Mouse (Mus musculus) heart, embryonic 16.5 days (tissue): ENCODE results near the gene Gng12. TPM values are rescaled to one million over a fixed set of nuclear protein-coding genes. Genes with fewer than 3 reads are reported as not detected.

Experiments used
- ATAC-seq: fragments of 200-750 bp; cut with Nextera tagmentation; replicated peaks from 2 replicates; pipeline ENCODE4 v1.8.0; 2017; ENCODE audit warnings: moderate number of reproducible peaks; ENCODE audit not compliant: insufficient read depth, low FRiP score; ENCODE audit errors: extremely low read depth
- H3K27ac ChIP-seq: fragments of 300-500 bp; sonication (generic); 2 replicates; pipeline ENCODE4 v1.5.1; 2014; ENCODE audit warnings: mild to moderate bottlenecking, low read length, control low read depth, moderate library complexity
- H3K27me3 ChIP-seq: fragments of 300-500 bp; sonication (generic); 2 replicates; pipeline ENCODE4 v1.6.1; 2014; ENCODE audit warnings: low read length, mixed read lengths; ENCODE audit not compliant: control insufficient read depth, insufficient read depth
- H3K36me3 ChIP-seq: fragments of 300-500 bp; sonication (generic); 2 replicates; pipeline ENCODE4 v1.6.1; 2014; ENCODE audit not compliant: control insufficient read depth, insufficient read depth
- H3K4me1 ChIP-seq: fragments of 300-500 bp; sonication (generic); 2 replicates; pipeline ENCODE4 v1.6.1; 2014; ENCODE audit warnings: low read length, mixed read lengths; ENCODE audit not compliant: control insufficient read depth, insufficient read depth
- H3K4me2 ChIP-seq: fragments of 300-500 bp; sonication (generic); 2 replicates; pipeline ENCODE4 v1.6.1; 2014; ENCODE audit warnings: low read depth, mild to moderate bottlenecking, control low read depth, low read length
- H3K4me3 ChIP-seq: fragments of 300-500 bp; sonication (generic); 2 replicates; pipeline ENCODE4 v1.5.1; 2014; ENCODE audit warnings: mild to moderate bottlenecking, control low read depth, low read length
- H3K9ac ChIP-seq: fragments of 300-500 bp; sonication (generic); 2 replicates; pipeline ENCODE4 v1.6.1; 2014; ENCODE audit warnings: low read length, control low read depth
- H3K9me3 ChIP-seq: fragments of 300-500 bp; sonication (generic); replicated peaks from 2 replicates; pipeline ENCODE4 v1.6.1; 2016; ENCODE audit warnings: low read length; ENCODE audit not compliant: control insufficient read depth
- WGBS: fragments of 180-500 bp; shearing (Covaris S2); extraction: QIAGEN DNeasy Blood & Tissue Kit; methylation state at CpG from one replicate; pipeline ENCODE4 v1.1.7; 2014; 5-methylcytosine and 5-hydroxymethylcytosine counted together
- polyA plus RNA-seq: library from polyadenylated mRNA; unstranded; fragments of >200 nt; fragmentation: Nextera tagmentation; extraction: Ambion mirVana; gene quantifications from 2 replicates; pipeline ENCODE4 v1.2.1, GENCODE M21; 2015

The Gng12 gene
- polyA plus RNA-seq, 1 experiment from 2014 or later: 54.5 TPM

DNA sequence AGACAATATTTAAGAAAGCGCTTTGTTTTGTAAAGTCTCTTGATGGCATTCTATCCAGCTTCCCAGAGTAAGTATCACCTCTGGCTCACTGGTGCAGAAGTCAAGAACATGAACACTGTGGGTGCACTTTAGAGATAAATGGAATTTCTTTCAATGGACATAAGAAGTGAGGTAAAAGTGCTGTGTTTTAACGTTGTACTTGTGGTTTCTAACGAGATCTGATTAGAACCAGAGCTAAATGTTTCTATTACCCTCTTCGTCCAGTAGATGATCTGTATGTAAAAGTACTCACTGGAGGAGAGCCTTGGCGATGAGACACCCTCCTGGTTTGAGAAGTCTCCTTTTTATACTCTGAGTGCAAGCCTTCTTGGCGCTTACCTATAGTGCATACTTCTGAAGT, 92.8 kb downstream of the Gng12 start:
- no peak for ATAC-seq
- Histone ChIP-seq H3K9ac (no peak overlapping the region), H3K4me2 (no peak overlapping the region), H3K4me3 (no peak overlapping the region), H3K27ac (no peak overlapping the region), H3K27me3 (no peaks in the 10 kb centered on the region), H3K4me1 (peaks cover 12% of the 10 kb centered on the region), H3K36me3 (no peaks in the 10 kb centered on the region), H3K9me3 (no peaks in the 10 kb centered on the region)
- 84% methylated on average over 6 of the region's 6 CpGs for WGBS

- H3K9me3 ChIP-seq: no peaks in the 10 kb centered on the region
- 60% methylated on average over 3 of the region's 3 CpGs for WGBS
- no peak overlapping the region for H3K9ac ChIP-seq
- H3K27ac ChIP-seq: no peak overlapping the region
- H3K36me3 ChIP-seq: no peaks in the 10 kb centered on the region
- ATAC-seq: no peak
- no peak overlapping the region for H3K4me3 ChIP-seq
- no peak overlapping the region for H3K4me2 ChIP-seq
- H3K27me3 ChIP-seq: no peaks in the 10 kb centered on the region
- peaks cover 12% of the 10 kb centered on the region for H3K4me1 ChIP-seq
Observed at GRCm38 (mm10) chr6:66989518-66989917, 93.3 kb downstream of the Gng12 start.

GRCm38 (mm10) chr6:66992232-66992631, 96.0 kb downstream of the Gng12 start:
- Histone ChIP-seq H3K9me3 (no peaks in the 10 kb centered on the region), H3K27me3 (no peaks in the 10 kb centered on the region), H3K4me1 (peaks cover 12% of the 10 kb centered on the region), H3K4me3 (no peak overlapping the region), H3K4me2 (no peak overlapping the region), H3K9ac (no peak overlapping the region), H3K27ac (no peak overlapping the region), H3K36me3 (no peaks in the 10 kb centered on the region)
- WGBS: 31% methylated on average over 9 of the region's 9 CpGs
- ATAC-seq: no peak

DNA sequence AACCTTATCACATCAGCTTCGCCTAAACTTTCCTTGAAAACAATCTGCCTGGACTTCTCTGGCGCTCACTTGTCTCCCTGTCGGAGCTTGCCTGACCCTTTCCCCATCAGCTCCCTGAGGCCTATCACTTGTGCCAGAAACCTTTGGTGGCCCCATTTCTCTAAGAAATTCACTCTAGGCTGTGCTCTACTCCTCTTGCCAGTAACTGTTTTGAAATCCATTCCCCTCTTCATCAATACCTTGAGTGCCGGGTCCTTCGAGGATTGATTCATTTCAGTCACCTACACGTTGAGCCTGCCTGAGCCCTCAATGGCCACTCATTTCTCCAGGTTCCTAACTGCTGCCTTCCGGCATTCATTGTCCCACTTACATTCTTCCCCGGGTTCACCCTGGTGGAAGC, 96.6 kb downstream of the Gng12 start:
- ATAC-seq: no peak
- no peak overlapping the region for H3K4me2 ChIP-seq
- no peak overlapping the region for H3K4me3 ChIP-seq
- H3K27me3 ChIP-seq: no peaks in the 10 kb centered on the region
- H3K27ac ChIP-seq: no peak overlapping the region; the same call in 1 of the 2 replicates
- 69% methylated on average over 8 of the region's 8 CpGs for WGBS
- peaks cover 12% of the 10 kb centered on the region for H3K4me1 ChIP-seq
- no peaks in the 10 kb centered on the region for H3K36me3 ChIP-seq
- no peak overlapping the region for H3K9ac ChIP-seq
- H3K9me3 ChIP-seq: no peaks in the 10 kb centered on the region

- no peak overlapping the region for H3K9ac ChIP-seq
- no peak for ATAC-seq
- no peak overlapping the region for H3K4me3 ChIP-seq
- no peaks in the 10 kb centered on the region for H3K9me3 ChIP-seq
- 94% methylated on average over 8 of the region's 8 CpGs for WGBS
- H3K27ac ChIP-seq: no peak overlapping the region
- H3K36me3 ChIP-seq: no peaks in the 10 kb centered on the region
- H3K4me2 ChIP-seq: no peak overlapping the region
- peaks cover 12% of the 10 kb centered on the region for H3K4me1 ChIP-seq
- no peaks in the 10 kb centered on the region for H3K27me3 ChIP-seq
Observed at GRCm38 (mm10) chr6:66994981-66995380, 98.8 kb downstream of the Gng12 start.

- H3K27me3 ChIP-seq: no peaks in the 10 kb centered on the region
- no peak overlapping the region for H3K9ac ChIP-seq
- H3K4me2 ChIP-seq: no peak overlapping the region
- WGBS: 83% methylated on average over 1 of the region's 1 CpGs
- no peak overlapping the region for H3K4me3 ChIP-seq
- no peaks in the 10 kb centered on the region for H3K36me3 ChIP-seq
- no peak for ATAC-seq
- H3K9me3 ChIP-seq: no peaks in the 10 kb centered on the region
- no peak overlapping the region for H3K27ac ChIP-seq
- H3K4me1 ChIP-seq: peaks cover 12% of the 10 kb centered on the region
Observed at GRCm38 (mm10) chr6:66995825-66996224, 99.6 kb downstream of the Gng12 start.

GRCm38 (mm10) chr6:66996257-66996656, 100.1 kb downstream of the Gng12 start:
- H3K27ac ChIP-seq: no peak overlapping the region
- H3K36me3 ChIP-seq: no peaks in the 10 kb centered on the region
- H3K27me3 ChIP-seq: no peaks in the 10 kb centered on the region
- H3K4me1 ChIP-seq: peaks cover 12% of the 10 kb centered on the region
- no peak for ATAC-seq
- no peak overlapping the region for H3K4me2 ChIP-seq
- no peak overlapping the region for H3K4me3 ChIP-seq
- H3K9ac ChIP-seq: no peak overlapping the region
- 81% methylated on average over 1 of the region's 1 CpGs for WGBS
- no peaks in the 10 kb centered on the region for H3K9me3 ChIP-seq

DNA sequence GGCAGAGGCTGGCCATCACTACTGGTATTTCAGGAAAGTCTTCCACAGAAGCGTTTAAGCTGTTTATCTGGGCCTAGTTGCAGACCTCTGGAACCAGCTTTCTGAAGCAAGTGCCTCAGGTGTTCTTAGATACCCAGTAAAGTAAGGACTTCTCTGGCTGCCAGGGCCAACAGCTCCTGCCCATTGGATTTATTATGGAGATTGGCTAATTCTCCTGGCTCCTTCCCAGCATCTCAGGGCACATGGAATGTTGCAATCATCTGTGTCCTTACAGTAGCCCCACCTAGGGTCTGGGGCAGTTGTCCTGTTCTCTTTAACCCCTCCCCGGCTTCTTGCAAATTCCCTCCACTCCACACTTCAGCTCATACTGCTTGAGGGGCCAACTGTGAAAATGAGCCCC, 102.4 kb downstream of the Gng12 start:
- no peak overlapping the region for H3K4me3 ChIP-seq
- H3K36me3 ChIP-seq: no peaks in the 10 kb centered on the region
- H3K4me2 ChIP-seq: no peak overlapping the region
- no peak overlapping the region for H3K27ac ChIP-seq
- no peaks in the 10 kb centered on the region for H3K4me1 ChIP-seq
- H3K27me3 ChIP-seq: no peaks in the 10 kb centered on the region
- no peaks in the 10 kb centered on the region for H3K9me3 ChIP-seq
- no peak overlapping the region for H3K9ac ChIP-seq
- no peak for ATAC-seq
- WGBS: 91% methylated on average over 2 of the region's 2 CpGs

DNA sequence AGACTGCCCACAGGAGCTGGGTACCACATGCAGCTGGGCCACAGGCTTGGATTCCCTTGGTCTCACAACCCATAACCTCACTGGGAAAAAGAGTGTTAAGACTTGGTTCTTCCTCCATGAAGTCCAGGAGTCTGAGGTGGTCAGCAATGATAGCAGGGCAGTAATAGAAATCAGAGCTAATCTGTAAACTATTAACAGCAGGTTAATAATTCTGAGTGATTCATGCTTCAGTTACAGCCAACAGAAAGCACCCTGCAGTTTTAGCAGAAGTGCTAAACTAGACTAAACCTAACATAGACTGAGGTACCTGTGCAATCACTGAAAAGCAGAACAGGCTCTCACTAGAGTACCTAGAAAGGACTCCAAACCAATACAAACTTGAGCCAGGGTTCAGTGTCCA, 103.6 kb downstream of the Gng12 start:
- H3K4me3 ChIP-seq: no peak overlapping the region
- H3K4me1 ChIP-seq: no peaks in the 10 kb centered on the region
- H3K9me3 ChIP-seq: no peaks in the 10 kb centered on the region
- H3K9ac ChIP-seq: no peak overlapping the region
- no peak for ATAC-seq
- no peak overlapping the region for H3K4me2 ChIP-seq
- H3K36me3 ChIP-seq: no peaks in the 10 kb centered on the region
- H3K27me3 ChIP-seq: no peaks in the 10 kb centered on the region
- H3K27ac ChIP-seq: no peak overlapping the region

DNA sequence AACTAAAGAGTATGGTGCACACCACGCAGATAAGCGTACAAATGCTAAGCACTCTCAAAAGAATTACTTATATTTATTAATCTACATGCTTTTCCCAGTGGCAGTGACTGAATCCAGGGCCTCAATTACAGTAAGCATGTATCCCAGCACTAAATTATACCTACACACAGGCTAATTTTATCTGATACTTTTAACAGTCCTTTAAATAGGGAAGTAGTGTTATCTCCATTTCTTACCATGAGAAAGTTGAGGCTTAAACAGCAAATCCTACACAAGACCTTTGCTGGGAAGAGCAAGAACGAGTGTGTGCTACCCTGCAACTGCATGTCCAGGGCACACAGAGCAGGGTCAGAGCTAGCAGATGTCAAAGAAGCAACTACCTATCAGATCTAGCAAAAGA, 113.7 kb downstream of the Gng12 start:
- Histone ChIP-seq H3K4me1 (no peaks in the 10 kb centered on the region), H3K9ac (no peak overlapping the region), H3K4me2 (no peak overlapping the region), H3K9me3 (no peaks in the 10 kb centered on the region), H3K36me3 (no peaks in the 10 kb centered on the region), H3K27ac (no peak overlapping the region), H3K4me3 (no peak overlapping the region), H3K27me3 (no peaks in the 10 kb centered on the region)
- ATAC-seq: no peak
- WGBS: 86% methylated on average over 3 of the region's 3 CpGs
